Mouse (Mus musculus) embryo, embryonic 11.5 days (tissue): ENCODE measurements around the gene Gtsf1l.
"Not testable (repeated sequence)": the region's sequence is repeated elsewhere in the genome, so short reads cannot be mapped to it uniquely, and the experiment has no call there.

Source experiments
- DNase-seq: peaks from one replicate; pipeline ENCODE4 v3.0.0-alpha.2; 2012; ENCODE audit warnings: low read depth, low spot score

Gene Gtsf1l

DNA sequence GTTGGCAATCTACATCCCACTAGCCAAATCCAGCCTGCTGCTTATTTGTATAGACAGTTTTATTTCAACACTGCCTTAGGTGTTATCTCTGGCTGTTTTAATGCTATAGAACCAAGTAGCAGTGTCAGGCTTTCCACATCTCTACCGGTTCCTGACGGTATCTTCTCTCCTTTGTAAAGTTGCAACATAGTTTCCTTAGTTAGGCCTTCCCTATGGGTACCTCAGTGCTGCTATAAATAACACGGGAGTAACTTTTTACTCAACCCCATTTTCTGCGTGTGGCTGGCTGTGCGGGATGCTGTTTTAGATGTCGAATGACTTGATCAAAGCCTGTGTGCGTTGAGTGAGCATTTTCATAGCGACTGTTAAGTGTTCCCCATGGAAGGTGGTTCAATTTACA lies 1.1 kb downstream of the Gtsf1l start:
- DNase-seq, result no peak

DNA sequence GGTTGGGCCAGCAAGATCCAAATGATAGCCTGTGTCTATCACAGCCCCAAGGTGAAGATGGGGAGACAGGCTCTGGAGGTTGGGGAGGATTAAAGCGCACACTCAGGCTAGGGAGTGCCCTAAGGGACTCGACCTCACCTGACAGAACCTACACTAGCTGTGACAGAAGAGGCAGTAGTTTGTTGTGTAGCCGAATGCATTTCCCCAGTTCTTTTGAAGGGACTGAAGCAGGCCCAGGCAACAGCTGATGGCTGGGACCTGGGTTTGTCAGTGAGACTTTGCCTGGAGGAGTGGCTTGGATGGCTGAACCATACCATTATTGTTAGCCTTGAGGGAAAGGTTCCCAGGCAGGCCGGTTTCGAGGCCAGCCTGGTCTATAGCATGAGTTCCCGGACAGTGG lies 2.6 kb downstream of the Gtsf1l start:
- DNase-seq, result no peak

DNA sequence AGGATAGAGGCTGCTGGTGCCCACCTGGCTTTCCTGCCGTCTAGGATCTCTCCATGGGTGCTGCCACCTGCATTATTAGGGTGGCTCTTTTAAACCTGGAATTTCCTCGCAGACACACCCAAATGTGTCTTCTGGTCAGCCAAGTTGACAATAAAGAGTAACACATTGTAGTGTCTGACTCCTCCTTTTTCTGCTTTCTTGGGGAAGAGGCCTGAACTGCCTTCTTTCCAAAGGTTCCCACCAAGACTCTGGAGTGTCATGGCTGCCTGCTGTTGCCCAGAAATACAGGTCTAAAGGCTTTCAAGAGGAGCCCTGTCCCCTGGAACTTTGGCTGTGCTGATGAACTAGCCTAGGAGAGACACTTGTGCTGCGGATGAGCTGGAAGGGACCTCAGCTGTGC lies 3.1 kb downstream of the Gtsf1l start:
- no peak for DNase-seq

DNA sequence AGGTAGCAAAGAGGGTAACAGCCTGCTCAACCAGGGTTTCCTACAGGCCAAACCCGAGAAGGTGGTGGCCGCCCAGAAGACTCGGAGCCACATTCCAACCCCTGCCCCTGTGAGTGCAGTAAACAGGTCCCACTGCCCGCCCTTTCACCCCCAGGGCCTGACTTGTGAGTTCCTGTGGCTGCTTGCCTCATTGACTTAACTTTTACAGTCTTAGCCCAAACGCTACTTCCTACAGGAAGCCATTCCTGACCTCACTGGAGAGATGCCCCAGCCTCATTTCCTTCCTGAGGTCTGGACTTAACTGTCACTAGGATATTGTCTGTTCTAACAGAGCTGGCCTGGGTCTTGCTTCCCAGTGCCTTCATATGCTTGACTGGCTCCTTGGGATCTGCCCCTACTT lies 5.1 kb downstream of the Gtsf1l start:
- no peak for DNase-seq

DNA sequence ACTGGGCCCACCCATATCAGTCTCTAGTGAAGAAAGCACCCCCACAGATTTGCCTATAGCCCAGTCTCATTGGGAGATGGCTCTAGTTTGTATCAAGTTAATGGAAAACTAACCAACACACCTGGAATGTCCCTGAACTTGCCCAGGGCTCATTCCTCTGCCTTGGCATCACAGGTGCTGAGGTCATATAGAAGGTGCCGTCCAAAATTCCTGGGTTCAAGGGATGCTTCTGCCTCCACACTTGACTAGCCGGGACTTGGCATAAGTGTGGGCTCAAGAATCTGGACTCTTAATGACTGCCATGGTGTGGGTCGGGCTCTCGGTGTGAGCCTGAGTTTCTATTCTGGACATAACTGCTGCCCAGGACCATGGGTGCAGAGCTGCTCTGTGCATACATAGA lies 8.6 kb downstream of the Gtsf1l start:
- DNase-seq, result no peak

DNA sequence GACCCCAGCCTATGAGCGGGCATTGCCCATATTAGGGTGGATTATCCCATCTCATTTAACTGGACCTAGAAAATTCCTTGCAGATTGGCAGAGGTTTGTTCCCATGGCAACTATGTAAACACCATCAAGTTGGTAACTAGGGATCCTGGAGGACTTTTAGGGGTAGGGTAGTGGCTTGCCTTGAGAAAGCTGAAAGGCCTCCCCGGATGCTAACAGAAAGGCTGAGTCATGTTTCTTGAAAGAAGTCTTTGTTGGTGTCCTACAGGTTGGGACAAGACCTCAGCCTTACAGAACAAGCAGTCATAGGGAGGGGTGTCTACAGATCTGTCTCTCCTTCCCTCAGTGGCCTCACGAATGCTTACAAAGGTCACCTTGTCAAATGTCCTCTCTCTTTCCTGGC lies 12.4 kb downstream of the Gtsf1l start:
- DNase-seq, result no peak

DNA sequence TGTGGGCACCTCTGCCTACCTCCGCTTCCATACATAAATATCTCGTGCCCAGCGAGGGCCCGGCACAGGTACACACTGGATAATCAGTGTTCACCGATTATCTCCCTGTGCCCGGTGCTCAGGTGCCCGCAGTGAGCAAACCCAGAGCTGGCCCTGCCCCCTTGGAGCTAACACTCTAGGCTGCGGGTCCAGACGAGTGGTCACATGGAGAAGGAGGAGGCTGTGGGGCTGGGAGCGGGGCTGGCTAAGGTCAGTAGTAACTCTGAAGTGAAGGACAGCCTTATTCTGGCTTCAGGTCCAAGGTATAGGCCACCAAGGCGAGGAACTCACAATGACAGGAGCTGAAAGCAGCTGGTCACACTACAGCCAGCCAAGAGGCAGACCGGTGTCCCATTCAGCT lies 12.8 kb downstream of the Gtsf1l start:
- no peak for DNase-seq

DNA sequence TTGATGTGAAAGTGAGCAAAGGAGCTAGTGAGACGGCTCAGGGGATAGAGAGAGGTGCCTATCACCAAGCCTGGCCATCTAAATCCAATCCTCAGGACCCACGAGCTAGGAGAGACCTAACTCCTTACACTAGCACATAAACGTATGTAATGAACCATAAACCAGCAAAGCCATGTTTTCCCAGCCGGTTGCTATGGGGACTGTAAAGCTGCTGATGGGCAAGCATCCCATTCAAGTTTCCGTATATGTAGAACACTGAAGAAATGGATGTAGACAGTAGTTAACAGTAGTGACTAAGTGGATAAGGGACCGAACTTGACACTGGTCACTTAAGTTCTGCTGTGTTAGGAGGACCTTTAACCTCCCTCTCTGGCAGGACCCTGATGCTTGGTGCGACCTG lies 13.6 kb downstream of the Gtsf1l start:
- DNase-seq, result no peak

DNA sequence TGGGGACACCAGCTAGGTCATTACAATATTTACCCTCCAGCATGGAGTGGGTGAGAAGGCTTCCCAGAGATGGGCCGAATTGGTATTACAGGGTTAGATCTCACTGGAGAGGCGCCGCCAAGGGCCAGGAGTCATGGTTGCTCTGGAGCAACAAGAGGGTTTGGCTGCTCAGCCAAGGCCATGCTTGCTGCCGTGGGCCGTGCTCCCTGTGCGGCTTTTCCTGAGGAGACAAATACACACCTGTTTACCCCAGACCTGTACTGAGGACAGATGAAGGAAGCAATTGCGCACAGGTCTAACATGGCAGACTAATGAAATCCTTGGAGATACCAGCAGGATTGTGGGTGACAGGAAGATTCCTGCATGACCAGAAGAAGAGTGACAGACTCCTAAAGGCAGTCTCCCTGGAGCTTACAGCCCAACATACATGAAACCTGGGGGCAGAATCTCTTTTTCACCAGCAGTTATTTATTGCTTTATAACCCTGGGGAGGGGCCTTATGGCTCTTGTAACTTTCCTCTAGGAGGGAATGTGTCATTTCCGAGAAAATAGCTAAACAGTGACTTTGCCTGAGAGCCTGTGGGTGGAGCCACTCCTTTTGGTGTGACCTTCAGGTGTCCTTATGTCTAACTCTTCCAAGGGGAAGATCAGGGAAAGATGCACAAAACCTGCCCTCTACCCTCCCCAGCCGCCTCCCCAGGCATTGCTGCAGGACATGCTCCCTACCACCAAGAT lies 14.5 kb downstream of the Gtsf1l start:
- no peak for DNase-seq

DNA sequence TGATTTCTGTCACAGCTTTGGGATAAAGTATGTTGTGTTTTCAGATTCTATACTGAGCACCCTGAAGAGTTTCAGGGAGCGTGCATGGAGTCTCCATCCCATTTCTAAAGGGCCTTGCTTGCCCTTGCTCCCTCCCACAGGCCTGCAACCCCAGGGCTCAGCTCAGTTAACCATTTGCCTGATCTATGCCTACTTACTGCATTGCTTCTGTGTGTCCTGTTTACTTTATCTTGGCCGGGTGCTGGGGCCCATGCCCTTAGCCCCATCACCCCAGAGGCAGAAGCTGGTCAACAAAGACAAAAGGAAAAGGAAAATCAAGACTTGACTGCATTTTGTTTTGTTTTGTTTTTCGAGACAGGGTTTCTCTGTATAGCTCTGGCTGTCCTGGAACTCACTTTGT lies 16.1 kb downstream of the Gtsf1l start:
- no peak for DNase-seq

DNA sequence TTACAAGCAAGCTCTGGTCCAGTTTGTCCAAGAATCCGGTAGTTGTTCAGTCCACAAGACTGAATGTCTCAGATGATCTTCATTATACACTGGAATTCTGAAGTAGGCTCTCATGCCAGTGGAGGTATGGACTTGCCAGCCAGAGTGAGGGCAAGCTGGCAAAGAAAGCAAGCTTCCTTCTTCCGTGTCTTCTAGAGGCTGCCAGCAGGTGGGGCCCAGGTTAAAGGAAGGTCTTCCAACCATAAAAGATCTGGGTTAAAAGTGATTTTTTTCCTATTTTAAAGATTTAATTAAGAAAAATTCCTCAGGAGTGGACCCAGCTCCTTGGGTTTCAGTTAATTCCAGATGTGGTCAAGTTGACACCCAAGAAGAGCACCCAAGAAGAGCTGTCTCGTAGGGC lies 17.4 kb downstream of the Gtsf1l start:
- DNase-seq, result no peak

DNA sequence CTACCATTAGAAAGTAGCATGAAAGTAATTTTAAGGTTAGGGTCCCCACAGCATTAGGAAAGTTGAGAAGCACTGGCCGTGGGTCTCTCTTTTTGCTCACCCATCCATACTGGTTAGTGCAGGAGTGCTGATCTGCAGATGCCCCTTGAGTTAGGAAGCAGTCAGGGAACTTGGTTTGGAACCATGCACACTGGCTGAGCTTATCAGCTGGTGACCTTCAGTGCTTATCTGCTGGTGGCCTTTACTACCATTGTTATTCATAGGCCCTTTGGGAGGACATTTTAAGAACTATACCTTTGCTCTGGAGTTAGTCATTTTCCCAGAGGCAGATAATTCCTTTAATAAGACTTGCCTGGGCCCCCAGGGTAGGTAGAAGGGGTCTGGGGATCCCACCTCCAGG lies 20.4 kb downstream of the Gtsf1l start:
- no peak for DNase-seq

DNA sequence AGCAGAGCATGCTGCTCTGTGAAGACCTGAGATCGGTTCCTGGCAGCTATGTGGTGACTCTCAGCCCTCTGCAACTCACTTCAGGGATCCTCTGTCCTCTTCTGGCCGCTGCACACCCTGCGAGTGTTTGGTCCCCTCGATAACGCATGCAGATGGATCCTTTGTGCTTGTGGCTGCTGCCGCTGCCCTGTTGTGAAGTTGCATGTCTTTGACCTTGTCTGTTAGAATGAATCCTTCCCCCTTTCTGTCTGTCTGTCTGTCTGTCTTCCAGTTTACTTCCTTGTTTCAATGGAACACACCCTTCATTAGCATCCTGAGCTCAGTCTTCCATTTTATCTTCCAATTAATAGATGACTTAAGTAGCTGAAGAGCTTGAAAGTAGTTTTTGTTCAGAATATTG lies 21.3 kb downstream of the Gtsf1l start:
- no peak for DNase-seq

DNA sequence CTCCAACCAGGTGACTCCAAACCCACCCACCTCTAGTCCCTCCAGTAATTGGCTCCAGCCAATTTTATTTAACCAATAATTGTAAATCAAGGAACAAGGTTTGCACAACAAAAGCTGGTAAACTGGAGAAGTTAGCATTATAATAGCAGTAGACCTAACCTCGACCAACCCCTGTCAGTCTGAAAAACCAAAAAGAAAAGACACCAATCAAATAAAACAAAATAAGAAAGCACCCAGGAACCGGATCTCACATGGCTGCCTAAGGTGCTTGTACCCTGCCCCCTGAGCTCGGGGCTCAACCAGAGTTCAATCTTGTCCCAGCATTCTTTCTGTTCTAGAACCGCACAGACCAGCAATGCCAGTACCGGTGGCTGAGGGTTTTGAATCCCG lies 25.5 kb downstream of the Gtsf1l start:
- no peak for DNase-seq

DNA sequence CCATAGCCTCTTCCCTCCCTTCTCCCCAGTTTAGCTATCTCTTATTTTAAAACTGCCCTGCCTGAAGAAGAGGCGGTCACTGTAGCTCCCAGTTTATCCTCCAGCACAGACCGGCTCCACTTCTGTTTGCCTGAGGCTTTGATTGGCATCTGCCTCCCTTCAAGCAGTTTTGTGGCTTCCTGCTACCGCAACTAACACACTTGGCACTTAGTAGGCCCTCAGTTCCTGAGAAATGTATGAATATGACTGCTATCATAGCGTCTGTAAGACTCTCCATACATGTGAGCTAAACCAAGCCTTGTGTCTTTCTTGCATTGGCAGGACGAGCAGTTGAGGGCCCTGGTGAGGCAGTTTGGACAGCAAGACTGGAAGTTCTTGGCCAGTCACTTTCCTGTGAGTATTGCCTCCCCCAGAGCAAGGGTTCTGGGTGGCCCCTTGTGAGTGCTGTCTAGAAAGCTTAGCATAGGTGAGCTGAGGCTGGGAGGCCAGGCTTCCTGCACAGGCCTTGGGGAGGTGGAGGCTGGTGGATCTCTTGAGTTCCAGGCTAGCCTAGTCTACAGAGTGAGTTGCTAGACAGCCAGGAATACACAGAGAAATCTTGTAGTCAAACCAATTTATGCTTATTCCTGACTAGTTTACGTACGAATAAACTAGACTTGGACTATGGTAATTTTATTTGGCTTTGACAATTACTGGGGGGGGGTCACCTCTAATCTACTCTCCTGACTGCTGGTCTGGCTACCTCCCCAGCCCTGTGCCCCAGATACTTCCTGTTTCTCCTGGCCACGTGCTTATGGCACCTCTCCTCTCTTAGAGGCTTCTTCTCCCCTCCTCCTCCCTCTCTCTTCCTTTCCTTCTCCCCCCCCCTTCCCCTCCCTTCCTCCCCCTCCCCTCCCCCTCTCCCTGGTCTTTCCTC lies 26.2 kb downstream of the Gtsf1l start:
- no peak for DNase-seq

DNA sequence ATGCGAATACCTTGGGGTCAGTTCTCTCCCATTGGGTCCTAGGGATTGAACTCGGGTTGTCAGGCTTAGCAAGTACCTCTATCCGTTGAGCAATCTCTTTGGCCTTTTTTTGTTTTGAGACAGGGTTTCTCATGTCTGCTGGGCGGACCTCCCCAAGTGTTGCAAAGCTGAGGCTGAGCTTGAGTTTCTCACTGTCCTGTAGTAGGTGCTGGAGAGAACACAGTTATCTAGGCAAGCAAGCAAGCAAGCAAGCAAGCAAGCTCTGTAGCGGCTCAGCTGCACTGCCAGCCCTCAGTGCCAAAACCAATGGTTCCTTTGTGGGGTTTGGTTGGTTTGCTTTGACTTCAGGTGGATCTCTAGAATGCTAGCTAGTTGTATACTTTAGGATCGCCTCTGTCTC lies 27.0 kb downstream of the Gtsf1l start:
- no peak for DNase-seq

DNA sequence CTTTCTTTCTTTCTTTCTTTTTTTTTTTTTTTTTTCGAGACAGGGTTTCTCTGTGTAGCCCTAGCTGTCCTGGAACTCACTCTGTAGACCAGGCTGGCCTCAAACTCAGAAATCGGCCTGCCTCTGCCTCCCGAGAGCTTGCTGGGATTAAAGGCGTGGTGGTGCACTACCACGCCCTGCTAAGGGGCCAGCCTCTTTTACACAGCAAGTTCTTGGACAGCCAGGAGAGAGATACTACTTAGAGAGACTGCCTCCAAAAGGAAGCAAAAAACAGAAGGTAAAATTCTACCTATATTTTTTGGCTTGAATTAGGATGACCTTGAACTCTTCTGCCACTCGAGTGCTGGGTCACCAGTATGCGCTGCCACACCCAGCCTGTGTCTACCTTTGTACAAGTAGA lies 28.7 kb downstream of the Gtsf1l start:
- not testable (repeated sequence) for DNase-seq

DNA sequence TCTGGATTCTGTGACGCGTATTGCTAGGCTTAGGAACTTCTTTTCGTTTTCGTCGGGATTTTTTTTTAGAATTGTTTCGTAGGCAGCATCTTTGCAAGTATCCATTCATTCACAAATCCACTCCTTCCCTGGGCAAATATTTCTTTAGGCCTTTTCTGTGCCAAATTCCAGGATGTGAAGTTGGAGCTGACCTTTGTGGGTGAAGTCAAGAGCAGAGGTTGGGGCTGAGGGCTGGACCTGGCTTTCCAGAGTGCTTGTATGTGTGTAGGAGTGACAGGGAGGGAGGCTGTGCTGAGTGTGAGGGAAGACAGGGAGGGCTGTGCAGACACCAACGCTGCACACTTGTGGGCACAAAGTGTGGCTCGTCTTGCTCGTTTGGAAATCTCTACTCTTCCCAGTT lies 31.1 kb downstream of the Gtsf1l start:
- DNase-seq, result no peak

DNA sequence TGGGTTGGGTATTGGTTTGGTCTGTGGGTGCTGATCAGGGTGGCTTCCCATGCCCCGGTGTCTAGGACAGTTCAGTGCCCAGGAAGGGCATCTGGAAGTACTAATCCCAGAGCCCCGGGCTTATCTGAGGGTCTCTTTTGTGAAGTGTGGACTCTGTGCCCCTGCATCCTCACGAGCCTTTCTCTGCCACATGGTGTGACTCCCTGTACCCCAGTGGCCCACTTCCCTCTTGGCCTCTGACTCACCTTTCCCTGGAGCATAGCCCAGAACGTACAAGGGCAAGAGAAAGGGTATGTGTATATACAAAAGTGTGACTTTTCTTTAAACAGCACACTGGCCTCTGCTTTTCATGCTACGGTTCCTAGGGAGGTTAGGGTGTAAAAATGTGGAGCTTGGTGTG lies 31.9 kb downstream of the Gtsf1l start:
- no peak for DNase-seq

DNA sequence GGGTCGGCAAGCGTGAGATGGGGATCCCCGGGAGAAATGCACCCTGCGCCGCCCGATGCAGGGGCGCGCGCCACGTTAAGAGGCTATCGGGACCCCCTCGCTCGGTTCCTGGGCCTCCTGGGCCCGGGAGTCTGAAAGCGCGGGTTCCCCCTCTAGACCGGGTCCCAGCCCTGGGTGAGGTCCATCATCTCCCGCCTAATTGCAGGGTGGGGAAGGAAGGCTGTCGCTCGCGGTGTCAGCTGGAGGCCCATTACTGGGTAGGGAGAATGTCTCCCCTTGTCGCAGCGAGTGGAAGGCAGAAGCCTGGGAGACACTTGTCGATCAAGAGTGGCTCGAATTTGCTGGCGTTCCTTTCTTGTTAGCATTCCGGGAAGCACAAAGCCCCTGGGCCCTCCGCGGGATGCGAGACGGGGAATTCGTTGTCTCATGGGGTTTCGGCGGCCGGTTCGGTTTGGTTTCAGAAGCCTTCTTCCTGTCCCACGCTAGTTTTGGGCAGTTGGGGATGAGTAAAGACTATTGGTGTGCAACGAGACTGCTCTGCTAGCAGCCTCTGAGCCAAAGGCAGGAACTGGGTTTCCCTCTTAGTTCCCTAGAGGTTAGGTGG lies 32.7 kb downstream of the Gtsf1l start:
- no peak for DNase-seq

DNA sequence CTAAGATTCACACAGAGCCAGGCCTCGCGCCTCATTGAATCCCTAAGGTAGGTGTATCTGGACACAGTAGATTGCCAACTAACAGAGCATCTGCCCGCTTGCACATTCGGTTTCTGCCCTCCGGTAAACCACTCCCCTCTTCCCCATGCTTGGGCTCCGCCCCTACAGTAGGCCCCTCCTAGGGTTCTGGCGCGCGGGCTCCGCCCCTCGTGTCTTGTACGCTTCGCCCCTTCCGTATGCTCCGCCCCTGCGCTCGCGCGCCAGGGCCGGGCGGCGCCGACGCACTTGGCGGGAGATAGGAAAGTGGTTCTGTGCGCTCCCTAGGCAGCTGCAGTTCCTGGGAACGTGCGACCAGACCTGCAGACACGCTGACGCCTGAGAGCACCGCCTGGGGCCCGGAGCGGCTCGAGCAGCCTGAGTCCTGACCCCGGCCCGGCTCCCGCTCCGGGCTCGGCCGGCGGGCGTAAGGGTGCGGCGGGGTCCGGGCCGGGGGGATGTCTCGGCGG lies 33.3 kb downstream of the Gtsf1l start, which contains the start of gene Mybl2:
Gene Mybl2 (plus strand): TSS at position 353 of the 506 bp plus-strand sequence.
- peak; percentile 94 for DNase-seq

DNA sequence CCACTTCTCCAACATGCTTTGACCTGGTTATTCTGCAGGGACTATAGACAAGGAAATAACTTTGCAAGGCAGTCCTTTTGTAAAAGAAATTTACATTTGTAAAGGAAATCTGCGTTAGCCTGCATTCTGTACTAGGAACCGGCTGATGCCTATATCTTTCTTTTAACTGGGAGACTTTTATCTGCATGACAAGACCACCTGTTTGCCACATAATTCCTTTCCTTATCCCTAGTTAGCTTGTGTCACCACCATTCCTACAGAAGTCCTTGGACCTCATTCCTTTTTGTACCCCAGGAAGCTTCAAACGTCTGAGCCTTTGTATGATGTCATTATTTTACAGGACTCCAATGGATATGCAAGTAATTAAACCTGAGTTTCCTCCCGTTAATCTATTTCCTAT lies 34.8 kb downstream of the Gtsf1l start:
- DNase-seq, result no peak
